Mouse (Mus musculus) layer of hippocampus, adult 9-10 months (tissue): ENCODE measurements at regions not wholly inside any gene's neighbourhood (a gene's known extent, or its start where the extent isn't known, plus 50 kb on each side); places are given as distances from the start of the nearest gene placed in this dataset.

Experiments used
- DNase-seq: peaks from one replicate; pipeline ENCODE4 v3.0.0; 2022; ENCODE audit warnings: low spot score

DNA sequence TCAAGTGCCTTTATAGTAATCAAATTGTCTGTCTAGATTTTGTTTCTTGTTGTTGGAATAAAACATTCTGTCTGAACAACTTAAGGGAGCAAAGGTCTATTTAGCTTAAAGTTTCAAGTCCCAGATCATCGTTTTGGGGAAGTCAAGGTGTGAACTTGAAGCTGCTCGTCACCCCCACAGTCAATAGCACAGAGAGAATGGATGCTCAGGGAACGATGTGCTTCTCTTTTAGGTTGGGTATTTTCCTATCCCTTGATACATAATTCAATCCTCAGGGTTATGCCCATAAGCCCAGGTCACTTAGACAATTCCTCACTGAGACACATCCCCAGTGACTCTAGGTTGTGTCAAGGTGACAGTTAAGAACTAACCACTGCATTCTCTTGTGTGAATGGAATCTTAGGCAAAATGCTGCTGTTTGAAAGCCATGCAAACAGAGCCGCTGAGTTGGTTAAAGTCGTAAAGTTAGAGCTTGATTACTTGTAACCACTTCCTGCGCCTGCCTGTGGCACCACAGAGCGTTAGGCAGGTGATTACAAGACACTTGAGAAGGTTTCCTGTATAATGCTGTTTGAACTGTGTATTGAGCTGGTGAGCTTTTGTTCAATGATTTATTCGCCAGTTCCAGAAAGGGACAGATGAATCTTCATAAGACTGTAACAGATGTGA, 170.2 kb downstream of the Btg1 start:
- DNase-seq: no peak

- no peak for DNase-seq
These were observed 170.8 kb downstream of the Btg1 start for GRCm38 (mm10) chr10:96787572-96787946.

DNA sequence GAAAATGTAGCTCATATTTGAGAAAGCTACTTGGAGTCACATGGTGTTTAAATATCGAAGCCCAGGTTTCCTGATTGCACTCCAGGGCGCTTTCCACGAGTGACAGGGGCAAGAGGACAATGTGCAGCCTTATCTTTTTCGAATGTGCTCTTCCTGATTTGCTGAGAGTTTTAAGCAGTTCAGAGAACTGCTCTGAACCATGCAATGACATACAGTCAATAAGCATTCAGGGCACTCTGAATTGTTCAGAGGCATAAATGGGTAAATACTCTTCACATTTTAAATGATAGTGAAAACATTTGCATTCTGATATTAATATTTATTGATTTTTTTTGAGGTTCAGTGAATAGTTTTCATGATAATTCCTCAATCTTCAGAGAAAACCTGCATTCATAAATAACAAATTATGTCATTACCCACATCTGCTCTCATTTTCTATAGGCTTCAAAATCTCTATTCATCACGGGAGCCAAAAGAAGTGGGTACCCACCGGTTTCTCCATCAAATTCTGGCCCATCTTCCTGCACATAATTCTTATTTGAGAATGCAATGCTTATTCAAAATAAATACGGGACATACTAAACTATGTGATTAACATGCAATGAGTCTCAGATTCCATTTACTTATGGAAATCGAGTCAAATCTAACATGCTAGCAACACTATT, 171.7 kb downstream of the Btg1 start:
- no peak for DNase-seq

GRCm38 (mm10) chr10:96797116-96797515, 180.3 kb downstream of the Btg1 start:
- DNase-seq: no peak

DNA sequence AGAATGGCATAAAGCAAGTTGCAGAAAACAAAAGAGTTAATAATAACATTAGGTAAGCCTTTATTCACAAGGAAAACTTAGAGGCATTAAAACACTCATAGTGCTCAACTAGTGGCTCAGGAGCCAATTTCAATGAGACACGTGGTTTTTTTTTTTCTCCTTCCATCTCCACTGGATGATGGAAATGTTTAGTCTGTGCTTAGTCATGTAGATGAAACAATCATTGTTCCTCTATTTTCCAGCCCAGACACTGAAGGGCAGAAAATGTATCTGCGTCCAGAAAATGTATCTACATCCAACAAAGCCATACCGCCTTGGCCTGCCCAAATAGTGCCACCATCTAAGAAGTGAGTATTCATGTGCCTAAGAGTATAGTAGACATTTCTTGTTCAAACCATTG, 184.0 kb downstream of the Btg1 start:
- DNase-seq: no peak

DNA sequence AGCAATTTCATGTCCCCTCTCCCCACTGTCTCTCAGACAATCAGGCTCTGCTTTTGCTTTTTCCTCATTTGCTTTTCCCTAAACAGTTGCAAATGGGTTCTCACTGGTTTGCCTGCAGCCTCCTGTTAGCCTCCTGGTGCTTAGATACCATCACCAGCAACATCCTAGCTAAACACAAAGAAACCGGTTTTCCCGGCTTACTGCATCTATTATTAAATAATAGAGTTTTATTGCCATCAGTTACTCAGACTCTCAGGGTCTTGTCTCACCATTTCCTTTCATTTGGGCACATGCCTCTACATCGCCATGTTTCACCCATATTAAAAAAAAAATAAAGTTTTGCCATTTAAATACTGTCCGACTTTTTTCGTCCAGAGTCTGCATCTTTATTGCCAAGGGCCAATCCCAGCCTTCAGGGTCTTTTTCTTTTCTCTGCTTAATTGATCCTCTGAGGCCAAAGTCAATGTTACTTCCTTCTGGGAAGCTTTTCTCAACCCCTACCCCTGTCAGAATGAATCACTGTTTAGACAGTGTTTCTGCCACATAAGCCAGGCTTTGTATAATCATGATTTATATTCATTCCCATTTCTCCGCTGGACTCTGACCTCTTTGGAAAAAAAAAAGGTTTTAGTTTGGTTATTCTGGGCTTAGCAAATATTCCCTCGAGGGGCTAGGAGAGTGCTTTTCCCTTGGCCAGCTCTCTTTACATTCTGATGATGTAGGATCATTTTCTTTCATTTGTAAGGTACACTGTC, 187.4 kb downstream of the Btg1 start:
- no peak for DNase-seq

DNA sequence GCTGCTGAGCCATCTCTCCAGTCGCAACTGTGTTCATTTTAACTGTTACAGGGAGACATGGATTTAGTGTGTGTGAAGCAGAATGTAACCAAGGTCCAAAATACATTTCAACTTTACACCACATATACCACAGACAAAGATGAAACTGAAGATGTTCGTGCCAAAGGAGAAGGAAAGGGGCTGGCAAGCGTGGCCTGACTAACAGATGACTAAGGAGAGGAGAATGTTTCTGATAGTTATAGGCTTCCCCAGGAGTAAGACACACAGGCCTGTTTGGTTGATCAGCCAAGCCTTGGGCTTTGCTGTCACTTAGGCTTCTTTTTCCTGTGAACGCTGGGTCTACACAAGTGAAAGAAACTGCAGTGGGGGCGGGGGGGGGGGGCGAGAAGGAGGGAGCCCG, 189.8 kb downstream of the Btg1 start:
- DNase-seq: no peak

GRCm38 (mm10) chr10:96821852-96822251, 205.0 kb downstream of the Btg1 start:
- DNase-seq: no peak

- DNase-seq: no peak
These were observed 205.8 kb downstream of the Btg1 start for GRCm38 (mm10) chr10:96822344-96823335.

DNA sequence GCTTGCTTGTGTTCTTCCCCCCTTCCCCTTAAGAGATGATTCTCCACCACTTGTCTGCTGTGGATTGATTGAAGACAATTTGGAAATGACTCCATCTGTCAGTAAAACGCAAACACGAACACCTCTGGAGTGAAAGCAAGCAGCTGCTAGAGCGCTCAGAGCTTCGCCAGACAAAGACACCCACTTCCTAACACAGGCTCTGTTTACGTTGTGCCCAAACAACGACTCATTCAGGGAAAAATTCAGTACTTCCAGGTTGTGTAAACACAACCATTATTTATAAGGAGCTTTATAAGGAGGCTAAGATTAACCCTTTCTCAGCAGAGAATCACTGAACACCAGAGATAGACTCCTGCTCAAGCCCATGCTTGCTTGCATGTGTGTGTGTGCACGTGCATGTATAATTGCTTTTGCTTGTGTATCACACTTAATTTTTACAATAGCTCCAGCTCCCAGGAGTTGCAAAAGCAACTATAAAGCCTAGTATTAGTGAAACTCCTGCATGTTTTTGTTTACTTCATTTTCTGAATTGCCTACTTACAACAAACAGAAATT, 209.5 kb downstream of the Btg1 start:
- no peak for DNase-seq

GRCm38 (mm10) chr10:96827971-96828370, 211.2 kb downstream of the Btg1 start:
- no peak for DNase-seq

GRCm38 (mm10) chr10:96828581-96829246, 211.9 kb downstream of the Btg1 start:
- DNase-seq: peak; percentile 33

- DNase-seq: no peak
These were observed 214.3 kb downstream of the Btg1 start for GRCm38 (mm10) chr10:96831071-96831470.

- no peak for DNase-seq
These were observed 220.4 kb downstream of the Btg1 start for GRCm38 (mm10) chr10:96837230-96837629.

DNA sequence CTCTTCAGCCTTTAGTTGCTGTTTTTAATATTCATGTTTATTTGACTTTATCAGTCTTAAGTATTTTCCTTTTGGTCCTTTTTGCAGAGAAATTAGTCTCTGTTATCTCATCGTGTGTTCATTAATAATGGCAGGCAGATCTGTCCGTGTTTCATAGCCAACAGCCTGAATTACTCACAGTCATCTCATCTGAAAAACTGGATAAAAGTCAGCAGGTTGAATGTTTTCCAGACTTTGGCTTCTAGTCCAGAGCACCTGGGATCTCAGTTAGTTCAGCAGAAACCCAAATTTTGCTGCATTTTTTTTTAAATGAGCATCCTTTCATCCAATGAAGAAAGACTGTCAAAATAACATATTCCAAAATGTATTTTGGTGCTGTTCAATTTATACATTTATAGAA, 224.3 kb downstream of the Btg1 start:
- no peak for DNase-seq

- no peak for DNase-seq
These were observed 225.2 kb downstream of the Btg1 start for GRCm38 (mm10) chr10:96841956-96842355.

GRCm38 (mm10) chr10:96845906-96846305, 229.1 kb downstream of the Btg1 start:
- no peak for DNase-seq

GRCm38 (mm10) chr10:96847028-96847427, 230.2 kb downstream of the Btg1 start:
- no peak for DNase-seq

- DNase-seq: no peak
These were observed 230.8 kb downstream of the Btg1 start for GRCm38 (mm10) chr10:96847433-96848165.

- DNase-seq: no peak
These were observed 231.7 kb downstream of the Btg1 start for GRCm38 (mm10) chr10:96848496-96848895.
